Mouse (Mus musculus) forebrain, embryonic 11.5 days (tissue): ENCODE data around the gene Fbxw10. TPM values are rescaled to one million over a fixed set of nuclear protein-coding genes. Genes with fewer than 3 reads are reported as not detected.

Source experiments
- ATAC-seq: fragments of 200-750 bp; cut with Nextera tagmentation; replicated peaks from 2 replicates; pipeline ENCODE4 v1.8.0; 2017; ENCODE audit warnings: moderate TSS enrichment; ENCODE audit not compliant: low FRiP score
- DNase-seq: peaks from one replicate; pipeline ENCODE4 v3.0.0-alpha.2; 2017; ENCODE audit warnings: low spot score
- H3K27ac ChIP-seq: fragments of 300-500 bp; sonication (generic); 2 replicates; pipeline ENCODE4 v1.5.1; 2014; ENCODE audit warnings: low read depth, low read length
- H3K27me3 ChIP-seq: fragments of 300-500 bp; sonication (generic); 2 replicates; pipeline ENCODE4 v1.6.1; 2014; ENCODE audit warnings: mild to moderate bottlenecking, low read length, mixed read lengths; ENCODE audit not compliant: control insufficient read depth, insufficient read depth
- H3K36me3 ChIP-seq: fragments of 300-500 bp; sonication (generic); 2 replicates; pipeline ENCODE4 v1.6.1; 2014; ENCODE audit warnings: mild to moderate bottlenecking, low read length, moderate library complexity, mixed read lengths; ENCODE audit not compliant: control insufficient read depth, insufficient read depth
- H3K4me1 ChIP-seq: fragments of 300-500 bp; sonication (generic); replicated peaks from 2 replicates; pipeline ENCODE4 v1.6.1; 2014; ENCODE audit warnings: low read length, mixed read lengths; ENCODE audit not compliant: control insufficient read depth, insufficient read depth
- H3K4me2 ChIP-seq: fragments of 300-500 bp; sonication (generic); 2 replicates; pipeline ENCODE4 v1.6.1; 2014; ENCODE audit warnings: low read depth, mild to moderate bottlenecking, low read length, moderate library complexity, mixed read lengths; ENCODE audit not compliant: severe bottlenecking
- H3K4me3 ChIP-seq: fragments of 300-500 bp; sonication (generic); 2 replicates; pipeline ENCODE4 v1.5.1; 2014; ENCODE audit warnings: low read depth, low read length
- H3K9ac ChIP-seq: fragments of 300-500 bp; sonication (generic); 2 replicates; pipeline ENCODE4 v1.6.1; 2014; ENCODE audit warnings: low read length
- H3K9me3 ChIP-seq: fragments of 300-500 bp; sonication (generic); 2 replicates; pipeline ENCODE4 v1.6.1; 2016; ENCODE audit warnings: low read length, mixed read lengths; ENCODE audit not compliant: control insufficient read depth
- WGBS: fragments of 180-500 bp; shearing (Covaris S2); extraction: QIAGEN DNeasy Blood & Tissue Kit; methylation state at CpG from one replicate; pipeline ENCODE4 v1.1.7; 2014; 5-methylcytosine and 5-hydroxymethylcytosine counted together
- polyA plus RNA-seq: library from polyadenylated mRNA; unstranded; fragments of >200 nt; fragmentation: Nextera tagmentation; extraction: Ambion mirVana; gene quantifications from 2 replicates; pipeline ENCODE4 v1.2.1, GENCODE M21; 2014

The Fbxw10 gene
- polyA plus RNA-seq, 1 experiment from 2014 or later: 0.59 TPM

DNA sequence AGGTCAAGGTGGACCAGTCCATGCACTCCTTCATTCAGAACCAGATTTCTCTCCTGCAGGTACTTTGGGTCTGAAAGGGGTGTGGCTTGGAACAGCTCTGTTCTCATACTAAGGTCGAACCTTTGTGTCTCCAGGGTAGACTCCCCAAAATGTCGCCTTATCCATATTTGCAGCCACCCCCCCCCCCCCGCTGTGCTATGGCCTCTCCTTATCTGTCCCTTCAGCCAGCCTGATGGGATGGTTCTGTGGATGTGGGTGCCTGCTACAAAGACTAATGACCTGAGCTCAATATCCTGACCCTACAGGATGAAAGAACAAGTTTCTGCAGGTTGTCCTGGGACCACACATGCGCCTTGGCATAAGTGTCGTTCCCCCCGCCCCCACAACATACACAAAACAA, 6.5 kb downstream of the Fbxw10 start:
- H3K36me3 ChIP-seq: no peaks in the 10 kb centered on the region
- 88% methylated on average over 6 of the region's 6 CpGs for WGBS
- no peaks in the 10 kb centered on the region for H3K4me1 ChIP-seq
- no peaks in the 10 kb centered on the region for H3K27me3 ChIP-seq
- ATAC-seq (no peak), DNase-seq (no peak)
- H3K9ac ChIP-seq: no peak overlapping the region
- no peak overlapping the region for H3K4me3 ChIP-seq
- H3K27ac ChIP-seq: no peak overlapping the region
- no peak overlapping the region for H3K4me2 ChIP-seq
- H3K9me3 ChIP-seq: no peaks in the 10 kb centered on the region

DNA sequence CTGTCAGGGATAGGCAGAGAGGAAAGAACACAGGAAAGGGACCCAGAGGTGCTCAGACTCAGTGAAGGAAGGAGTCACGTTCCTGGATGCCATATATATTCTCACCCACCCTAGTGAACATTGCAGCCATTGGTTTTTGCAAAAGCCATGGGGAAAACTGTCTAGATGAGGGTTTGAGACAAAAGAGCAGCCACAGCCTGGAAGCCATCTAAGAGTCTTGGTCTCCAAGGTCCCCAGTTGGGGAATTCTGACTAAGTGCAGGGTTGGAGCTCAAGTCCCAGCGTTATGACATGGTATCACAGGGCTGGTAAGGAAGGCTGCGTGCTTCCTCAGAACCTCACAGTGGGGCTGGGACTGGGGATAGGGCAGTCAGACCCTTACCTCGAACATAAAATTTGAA, 18.7 kb downstream of the Fbxw10 start:
- DNase-seq (no peak), ATAC-seq (no peak)
- H3K36me3 ChIP-seq: no peaks in the 10 kb centered on the region
- H3K9me3 ChIP-seq: no peaks in the 10 kb centered on the region
- no peaks in the 10 kb centered on the region for H3K4me1 ChIP-seq
- H3K4me2 ChIP-seq: no peak overlapping the region
- no peaks in the 10 kb centered on the region for H3K27me3 ChIP-seq
- no peak overlapping the region for H3K9ac ChIP-seq
- 77% methylated on average over 4 of the region's 4 CpGs for WGBS
- no peak overlapping the region for H3K4me3 ChIP-seq
- no peak overlapping the region for H3K27ac ChIP-seq

DNA sequence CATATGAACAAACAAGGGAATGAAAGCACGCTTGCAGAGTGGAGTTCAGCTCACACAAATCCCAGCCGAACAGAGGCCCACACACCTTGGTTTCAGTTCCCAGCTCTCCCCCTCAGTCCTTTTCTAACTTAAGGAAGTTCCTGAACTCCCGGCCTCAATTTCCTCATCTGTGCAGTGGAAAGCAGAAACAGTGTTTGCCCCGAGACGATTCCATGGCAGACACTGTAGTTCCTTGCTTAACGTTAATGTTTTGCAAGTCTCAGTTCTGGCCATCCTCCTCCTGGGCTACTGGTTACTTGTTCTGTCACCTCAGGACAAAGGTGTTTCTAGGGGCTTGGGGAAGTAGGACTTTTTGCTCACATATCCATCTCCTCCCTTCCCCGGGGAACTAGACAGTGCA, 19.8 kb downstream of the Fbxw10 start:
- no peak overlapping the region for H3K4me2 ChIP-seq
- H3K9me3 ChIP-seq: no peaks in the 10 kb centered on the region
- no peak overlapping the region for H3K9ac ChIP-seq
- DNase-seq (no peak), ATAC-seq (no peak)
- 86% methylated on average over 7 of the region's 7 CpGs for WGBS
- no peak overlapping the region for H3K4me3 ChIP-seq
- no peak overlapping the region for H3K27ac ChIP-seq
- no peaks in the 10 kb centered on the region for H3K36me3 ChIP-seq
- H3K27me3 ChIP-seq: no peaks in the 10 kb centered on the region
- no peaks in the 10 kb centered on the region for H3K4me1 ChIP-seq

DNA sequence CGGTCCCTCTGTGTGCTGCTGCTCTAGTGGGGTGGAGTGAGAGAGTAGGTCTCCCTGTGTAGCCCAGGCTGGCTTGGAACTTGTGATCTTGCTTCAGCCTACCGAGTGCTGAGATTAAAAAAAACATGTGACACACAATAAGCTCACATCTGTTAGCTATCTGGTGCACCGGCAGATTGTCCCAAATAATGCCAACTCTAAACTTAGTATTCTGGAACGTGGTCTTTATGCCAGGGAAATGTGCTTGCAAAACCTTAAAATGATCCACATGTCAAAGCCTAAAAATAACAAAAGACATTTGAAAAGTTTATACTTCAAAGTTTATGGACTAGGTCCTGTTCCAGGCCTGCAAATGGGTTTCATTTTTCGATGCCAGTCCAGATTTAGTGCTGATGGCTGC, 22.3 kb downstream of the Fbxw10 start:
- H3K27me3 ChIP-seq: no peaks in the 10 kb centered on the region
- H3K4me3 ChIP-seq: no peak overlapping the region
- H3K4me2 ChIP-seq: no peak overlapping the region
- no peaks in the 10 kb centered on the region for H3K36me3 ChIP-seq
- H3K9me3 ChIP-seq: no peaks in the 10 kb centered on the region
- H3K9ac ChIP-seq: no peak overlapping the region
- H3K4me1 ChIP-seq: no peaks in the 10 kb centered on the region
- 81% methylated on average over 5 of the region's 5 CpGs for WGBS
- ATAC-seq: no peak
- no peak for DNase-seq
- no peak overlapping the region for H3K27ac ChIP-seq

DNA sequence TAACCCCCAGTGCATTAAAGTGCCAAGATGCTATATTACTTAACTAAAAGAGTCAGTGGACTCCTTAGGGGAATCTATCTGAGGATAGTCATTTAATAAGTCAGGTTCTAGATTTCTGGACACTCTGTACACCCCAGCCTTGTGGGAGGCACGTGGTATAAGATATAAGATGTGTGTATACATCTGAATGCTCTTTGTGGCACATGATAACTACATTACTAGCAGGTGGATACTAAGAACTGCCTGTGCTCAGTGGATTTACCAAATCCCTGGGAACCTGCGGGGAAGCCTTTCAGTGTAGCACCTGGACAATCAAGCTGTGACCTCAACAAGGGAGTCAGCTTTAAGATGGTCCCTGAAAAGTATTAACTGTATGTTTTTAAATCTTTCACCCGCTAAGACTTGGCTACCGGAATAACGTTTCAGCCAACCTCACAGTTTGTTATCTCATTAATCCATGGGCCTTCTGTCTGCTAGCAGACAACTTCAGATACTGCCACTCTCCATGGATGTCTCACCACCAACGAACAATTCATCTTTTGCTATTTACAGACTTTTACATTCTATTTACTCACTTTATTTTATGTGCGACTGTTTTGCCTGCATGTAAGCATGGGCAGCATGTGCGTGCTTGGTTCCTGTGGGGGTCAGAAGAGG, 23.0 kb downstream of the Fbxw10 start:
- no peak overlapping the region for H3K27ac ChIP-seq
- no peaks in the 10 kb centered on the region for H3K27me3 ChIP-seq
- no peaks in the 10 kb centered on the region for H3K4me1 ChIP-seq
- H3K9ac ChIP-seq: no peak overlapping the region
- H3K4me3 ChIP-seq: no peak overlapping the region
- H3K4me2 ChIP-seq: no peak overlapping the region
- no peaks in the 10 kb centered on the region for H3K9me3 ChIP-seq
- H3K36me3 ChIP-seq: no peaks in the 10 kb centered on the region
- DNase-seq (no peak), ATAC-seq (no peak)
- WGBS: 86% methylated on average over 8 of the region's 8 CpGs

DNA sequence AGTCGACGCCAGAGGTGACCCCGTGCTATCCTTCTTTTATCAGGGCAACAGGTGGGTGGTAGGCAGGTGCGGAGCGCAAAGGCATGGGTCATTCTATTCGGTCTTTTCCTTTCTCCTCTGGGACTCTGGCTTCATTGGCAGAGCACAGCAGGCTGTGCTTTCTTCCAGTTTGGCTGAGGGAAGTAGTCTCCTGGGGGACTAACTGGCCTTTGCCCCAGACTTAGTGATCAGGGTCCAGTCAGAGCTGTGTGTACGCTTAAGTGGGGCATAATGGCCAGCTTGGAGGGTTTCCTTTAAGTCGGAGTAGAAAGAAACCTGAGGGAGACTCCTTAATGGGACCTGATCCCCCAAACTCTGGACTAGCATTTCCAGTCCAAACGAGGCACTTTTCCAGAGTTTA, 26.6 kb downstream of the Fbxw10 start:
- DNase-seq (no peak), ATAC-seq (no peak)
- WGBS: 76% methylated on average over 9 of the region's 9 CpGs

DNA sequence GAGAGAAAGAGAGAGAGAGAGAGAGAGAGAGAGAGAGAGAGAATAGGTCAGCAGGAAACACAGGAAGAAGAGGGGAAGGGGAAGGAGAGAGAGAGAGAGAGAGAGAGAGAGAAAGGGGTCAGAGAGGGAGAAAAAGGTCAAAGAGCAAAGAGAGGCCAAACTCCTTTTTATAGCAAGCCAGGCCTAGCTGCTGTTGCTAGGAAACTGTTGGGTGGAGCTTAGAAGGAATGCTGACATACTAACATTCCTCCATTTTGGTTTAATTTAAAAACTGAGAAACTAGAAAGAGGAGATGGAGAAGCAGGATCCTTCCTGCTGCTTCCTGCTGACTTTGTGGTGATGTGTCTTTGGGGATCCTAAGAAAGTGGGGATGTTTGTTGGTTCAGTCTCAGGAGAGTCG, 28.8 kb downstream of the Fbxw10 start:
- H3K9ac ChIP-seq: no peak overlapping the region
- no peaks in the 10 kb centered on the region for H3K4me1 ChIP-seq
- no peak overlapping the region for H3K4me2 ChIP-seq
- H3K27ac ChIP-seq: no peak overlapping the region
- ATAC-seq (no peak), DNase-seq (no peak)
- no peaks in the 10 kb centered on the region for H3K36me3 ChIP-seq
- no peaks in the 10 kb centered on the region for H3K27me3 ChIP-seq
- 77% methylated on average over 1 of the region's 1 CpGs for WGBS
- H3K4me3 ChIP-seq: no peak overlapping the region
- no peaks in the 10 kb centered on the region for H3K9me3 ChIP-seq

More for the DNA sequence above, 26.6 kb downstream of the Fbxw10 start:
- Histone ChIP-seq H3K27ac (no peak overlapping the region), H3K9me3 (no peaks in the 10 kb centered on the region), H3K9ac (no peak overlapping the region), H3K4me3 (no peak overlapping the region), H3K27me3 (no peaks in the 10 kb centered on the region), H3K4me2 (no peak overlapping the region), H3K36me3 (no peaks in the 10 kb centered on the region), H3K4me1 (no peaks in the 10 kb centered on the region)

DNA sequence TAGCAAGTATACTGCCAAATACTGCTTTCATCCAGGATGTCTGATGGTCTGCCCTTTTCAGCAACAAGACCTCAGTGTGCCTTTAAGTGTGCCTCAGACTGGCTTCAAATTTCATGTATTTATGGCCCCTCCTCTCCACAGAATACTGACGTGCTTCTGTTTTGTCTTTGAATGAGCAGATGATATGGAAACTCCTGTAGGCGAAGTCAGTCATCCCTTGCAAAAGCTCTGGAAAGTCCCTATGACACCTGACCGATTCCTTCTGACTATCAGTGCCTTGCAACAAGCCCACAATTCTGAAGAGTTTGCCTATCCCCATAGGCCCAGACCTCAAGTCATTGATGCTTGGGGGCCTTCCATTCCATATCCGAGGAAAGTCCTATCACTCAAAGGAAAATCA, 29.6 kb downstream of the Fbxw10 start:
- no peak overlapping the region for H3K9ac ChIP-seq
- H3K4me3 ChIP-seq: no peak overlapping the region
- H3K27me3 ChIP-seq: no peaks in the 10 kb centered on the region
- DNase-seq (no peak), ATAC-seq (no peak)
- H3K4me2 ChIP-seq: no peak overlapping the region
- no peaks in the 10 kb centered on the region for H3K36me3 ChIP-seq
- H3K27ac ChIP-seq: no peak overlapping the region
- WGBS: 91% methylated on average over 4 of the region's 4 CpGs
- H3K9me3 ChIP-seq: no peaks in the 10 kb centered on the region
- H3K4me1 ChIP-seq: no peaks in the 10 kb centered on the region

DNA sequence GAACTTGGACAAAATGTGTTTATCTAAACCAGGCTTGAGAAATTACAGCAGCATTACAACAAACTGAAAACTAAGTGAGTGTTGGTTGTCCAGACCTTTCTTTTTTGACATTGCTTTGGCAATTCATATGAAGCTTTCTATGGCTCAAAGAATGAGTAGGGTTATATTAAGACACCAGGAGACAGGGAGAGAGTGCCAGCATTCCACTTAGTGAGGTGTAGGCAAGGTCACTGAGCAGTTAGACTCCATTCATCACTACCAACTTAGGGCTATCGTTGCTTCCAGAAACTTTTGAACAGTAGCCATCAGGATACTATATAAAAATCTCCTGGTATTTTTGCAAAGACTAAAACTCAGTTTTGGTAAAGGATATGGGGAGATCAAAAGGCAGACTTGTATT, 30.5 kb downstream of the Fbxw10 start:
- Histone ChIP-seq H3K36me3 (no peaks in the 10 kb centered on the region), H3K9ac (no peak overlapping the region), H3K9me3 (no peaks in the 10 kb centered on the region), H3K4me3 (no peak overlapping the region), H3K4me2 (no peak overlapping the region), H3K27ac (no peak overlapping the region), H3K27me3 (no peaks in the 10 kb centered on the region), H3K4me1 (no peaks in the 10 kb centered on the region)
- WGBS: 90% methylated on average over 1 of the region's 1 CpGs
- DNase-seq (no peak), ATAC-seq (no peak)
